Mouse (Mus musculus) liver, embryonic 11.5 days (tissue): ENCODE results near the gene Srp14. TPM values are rescaled to one million over a fixed set of nuclear protein-coding genes. Genes with fewer than 3 reads are reported as not detected.

Source experiments
- ATAC-seq: fragments of 200-750 bp; cut with Nextera tagmentation; replicated peaks from 2 replicates; pipeline ENCODE4 v1.8.0; 2017; ENCODE audit warnings: moderate number of reproducible peaks, mild to moderate bottlenecking, moderate TSS enrichment, moderate library complexity; ENCODE audit not compliant: low FRiP score
- DNase-seq: peaks from one replicate; pipeline ENCODE4 v3.0.0-alpha.2; 2017; ENCODE audit warnings: low spot score
- H3K27ac ChIP-seq: fragments of 300-500 bp; sonication (generic); 2 replicates; pipeline ENCODE4 v1.5.1; 2014; ENCODE audit warnings: mild to moderate bottlenecking, low read depth, low read length, control low read depth
- H3K27me3 ChIP-seq: fragments of 300-500 bp; sonication (generic); replicated peaks from 2 replicates; pipeline ENCODE4 v1.6.1; 2014; ENCODE audit warnings: low read length, mixed read lengths; ENCODE audit not compliant: control insufficient read depth, insufficient read depth
- H3K36me3 ChIP-seq: fragments of 300-500 bp; sonication (generic); 2 replicates; pipeline ENCODE4 v1.6.1; 2014; ENCODE audit warnings: mild to moderate bottlenecking, low read length, moderate library complexity, mixed read lengths; ENCODE audit not compliant: control insufficient read depth, insufficient read depth
- H3K4me1 ChIP-seq: fragments of 300-500 bp; sonication (generic); replicated peaks from 2 replicates; pipeline ENCODE4 v1.6.1; 2014; ENCODE audit warnings: low read length, mixed read lengths; ENCODE audit not compliant: control insufficient read depth, insufficient read depth
- H3K4me2 ChIP-seq: fragments of 300-500 bp; sonication (generic); 2 replicates; pipeline ENCODE4 v1.6.1; 2014; ENCODE audit warnings: mild to moderate bottlenecking, control low read depth, moderate library complexity
- H3K4me3 ChIP-seq: fragments of 300-500 bp; sonication (generic); 2 replicates; pipeline ENCODE4 v1.5.1; 2014; ENCODE audit warnings: low read depth, low read length, control low read depth
- H3K9ac ChIP-seq: fragments of 300-500 bp; sonication (generic); 2 replicates; pipeline ENCODE4 v1.6.1; 2014; ENCODE audit warnings: low read depth, low read length, control low read depth
- H3K9me3 ChIP-seq: fragments of 300-500 bp; sonication (generic); 2 replicates; pipeline ENCODE4 v1.6.1; 2016; ENCODE audit warnings: low read length, inconsistent platforms, mixed read lengths; ENCODE audit not compliant: control insufficient read depth
- WGBS: fragments of 180-500 bp; shearing (Covaris S2); extraction: QIAGEN DNeasy Blood & Tissue Kit; methylation state at CpG from one replicate; pipeline ENCODE4 v1.1.7; 2014; 5-methylcytosine and 5-hydroxymethylcytosine counted together
- polyA plus RNA-seq: library from polyadenylated mRNA; unstranded; fragments of >200 nt; fragmentation: Nextera tagmentation; extraction: Ambion mirVana; gene quantifications from 2 replicates; pipeline ENCODE4 v1.2.1, GENCODE M21; 2014

Srp14 gene
- polyA plus RNA-seq, 1 experiment from 2014 or later, result 195 TPM

DNA sequence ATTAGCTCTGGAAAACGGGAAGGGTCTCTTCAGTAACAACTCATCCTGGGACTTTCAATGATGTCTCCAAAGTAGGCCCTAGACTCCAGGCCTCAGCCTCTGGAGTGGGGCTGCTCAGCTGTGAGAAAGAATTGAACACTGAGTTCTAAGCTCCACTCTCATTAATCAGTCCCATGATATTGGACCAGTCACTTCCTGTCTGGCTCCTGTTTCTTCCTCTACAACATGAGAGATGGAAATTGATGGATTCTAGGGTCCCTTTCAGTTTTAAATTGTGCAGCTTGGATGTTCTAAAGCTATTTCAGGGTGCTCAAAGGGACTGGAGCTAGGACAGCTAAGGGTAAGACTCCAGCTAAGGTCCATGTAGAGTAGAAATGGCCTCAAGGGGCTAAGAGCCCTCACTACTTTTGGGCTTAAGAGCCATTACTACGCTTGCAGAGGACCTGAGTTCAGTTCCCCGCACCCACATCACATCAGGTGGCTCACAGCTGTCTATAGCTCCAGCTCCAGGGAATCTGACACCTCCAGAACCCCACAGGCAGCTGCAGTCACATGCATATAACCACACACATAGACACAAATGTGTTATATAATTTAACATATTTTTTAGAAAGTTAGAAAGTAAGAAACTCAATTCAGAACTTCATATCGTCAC, 12.4 kb upstream of the Srp14 start:
- Histone ChIP-seq H3K36me3 (no peaks in the 10 kb centered on the region), H3K4me1 (peaks cover 14% of the 10 kb centered on the region; the same call in 1 of the 2 replicates), H3K4me3 (no peak overlapping the region), H3K27ac (no peak overlapping the region), H3K27me3 (no peaks in the 10 kb centered on the region), H3K9ac (no peak overlapping the region), H3K9me3 (no peaks in the 10 kb centered on the region; the same call in 1 of the 2 replicates), H3K4me2 (no peak overlapping the region)
- ATAC-seq (no peak), DNase-seq (no peak)
- 69% methylated on average over 4 of the region's 4 CpGs for WGBS

DNA sequence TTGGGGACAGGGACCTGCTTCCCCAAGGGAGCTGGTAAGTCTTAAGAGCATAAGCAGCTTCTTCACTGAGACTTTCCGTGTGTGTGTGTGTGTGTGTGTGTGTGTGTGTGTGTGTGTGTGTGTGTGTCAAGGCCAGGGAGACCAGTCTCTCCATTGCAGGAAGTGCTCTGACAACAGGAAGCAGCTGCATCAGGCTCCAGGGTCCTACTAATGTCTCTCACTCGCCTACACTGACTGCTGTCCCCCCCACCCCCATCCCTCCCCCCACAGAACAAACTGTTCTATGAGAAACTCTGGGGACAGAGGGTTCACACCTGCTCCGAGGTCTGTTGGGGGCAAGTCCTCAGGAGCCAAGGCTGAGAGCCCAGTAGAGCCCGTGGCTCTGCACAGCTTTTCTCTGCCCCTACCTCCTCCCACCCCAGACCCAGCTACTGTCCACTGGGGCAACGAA, 11.8 kb upstream of the Srp14 start:
- DNase-seq, result no peak
- Histone ChIP-seq H3K27ac (peak overlapping the region; percentile 65; the same call in 1 of the 2 replicates), H3K4me3 (no peak overlapping the region), H3K9me3 (no peaks in the 10 kb centered on the region; the same call in 1 of the 2 replicates), H3K36me3 (no peaks in the 10 kb centered on the region), H3K4me1 (peaks cover 14% of the 10 kb centered on the region; the same call in 1 of the 2 replicates), H3K27me3 (no peaks in the 10 kb centered on the region), H3K9ac (no peak overlapping the region), H3K4me2 (no peak overlapping the region)
- WGBS, result 20% methylated on average over 5 of the region's 5 CpGs
- ATAC-seq, result peak; percentile 33; the same call in 1 of the 2 replicates

DNA sequence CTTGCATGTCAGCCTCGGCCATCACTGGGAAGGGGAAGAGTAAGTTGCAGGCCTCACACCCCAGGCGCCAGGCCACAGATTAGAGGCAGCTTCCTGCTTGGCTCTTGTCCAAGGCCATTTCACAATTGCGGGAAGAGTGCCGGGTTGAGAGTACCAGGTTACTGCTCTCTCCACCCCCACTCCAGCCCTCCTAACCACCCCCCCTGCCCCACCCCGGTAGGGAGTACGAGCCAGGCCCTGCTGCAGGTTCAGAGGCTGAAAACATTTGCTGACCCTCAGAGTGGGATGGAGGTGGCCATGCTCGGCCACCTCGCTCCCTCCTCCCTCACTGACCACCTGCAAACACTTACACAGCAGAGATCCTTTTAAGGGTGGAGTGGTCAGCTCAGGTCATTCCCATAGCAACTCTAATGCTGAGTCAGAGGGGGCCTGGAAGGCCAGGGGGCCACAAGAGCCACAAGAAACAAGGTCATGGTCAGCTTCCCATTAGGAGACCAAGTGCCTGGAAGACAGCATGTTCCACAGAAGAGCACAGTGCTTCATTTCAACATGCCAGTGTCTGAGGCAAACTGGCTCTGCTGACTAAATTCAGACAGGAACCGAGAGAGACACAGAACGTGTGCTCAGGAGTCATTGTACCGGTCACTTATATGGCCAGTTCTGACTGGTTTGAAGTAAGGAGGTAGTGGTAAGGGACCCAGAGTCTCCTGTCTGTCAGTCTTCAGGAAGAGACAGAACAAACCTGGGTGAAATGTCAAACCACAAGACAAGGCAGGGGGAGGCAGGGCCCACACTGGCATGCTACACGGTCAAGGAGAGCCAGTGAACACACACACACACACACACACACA, 11.0 kb upstream of the Srp14 start:
- peak; percentile 46 for ATAC-seq

DNA sequence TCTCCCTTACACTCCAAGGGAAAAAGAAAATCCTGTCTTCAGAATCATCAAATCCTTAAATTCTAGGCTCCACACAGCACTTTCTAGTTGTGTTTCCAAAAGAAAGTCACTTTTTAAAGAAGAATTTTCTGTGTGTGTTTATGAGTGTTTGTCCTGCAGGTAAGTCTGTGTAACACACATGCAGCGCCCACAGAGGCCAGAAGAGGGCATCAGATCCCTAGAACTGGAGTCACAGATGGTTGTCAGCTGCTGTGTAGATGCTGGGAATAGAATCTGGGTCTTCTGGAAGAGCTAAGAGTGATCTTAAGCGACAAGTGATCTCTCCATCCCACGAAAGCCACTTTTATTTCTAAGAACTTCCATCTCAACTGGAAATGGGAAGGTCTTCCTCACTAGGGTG, 8.3 kb upstream of the Srp14 start:
- DNase-seq (no peak), ATAC-seq (no peak)
- Histone ChIP-seq H3K4me2 (no peak overlapping the region), H3K36me3 (no peaks in the 10 kb centered on the region), H3K27ac (no peak overlapping the region), H3K4me3 (no peak overlapping the region), H3K4me1 (peaks cover 14% of the 10 kb centered on the region; the same call in 1 of the 2 replicates), H3K9ac (no peak overlapping the region), H3K9me3 (no peaks in the 10 kb centered on the region; the same call in 1 of the 2 replicates), H3K27me3 (no peaks in the 10 kb centered on the region)
- WGBS, result 61% methylated on average over 3 of the region's 3 CpGs

More for the DNA sequence above, 11.0 kb upstream of the Srp14 start:
- Histone ChIP-seq H3K9me3 (no peaks in the 10 kb centered on the region; the same call in 1 of the 2 replicates), H3K27me3 (no peaks in the 10 kb centered on the region), H3K27ac (peak overlapping the region; percentile 65), H3K4me2 (no peak overlapping the region), H3K4me3 (no peak overlapping the region), H3K36me3 (no peaks in the 10 kb centered on the region), H3K4me1 (peaks cover 14% of the 10 kb centered on the region; the same call in 1 of the 2 replicates), H3K9ac (peak overlapping the region; percentile 17; the same call in 1 of the 2 replicates)
- DNase-seq, result no peak
- 28% methylated on average over 12 of the region's 12 CpGs for WGBS

DNA sequence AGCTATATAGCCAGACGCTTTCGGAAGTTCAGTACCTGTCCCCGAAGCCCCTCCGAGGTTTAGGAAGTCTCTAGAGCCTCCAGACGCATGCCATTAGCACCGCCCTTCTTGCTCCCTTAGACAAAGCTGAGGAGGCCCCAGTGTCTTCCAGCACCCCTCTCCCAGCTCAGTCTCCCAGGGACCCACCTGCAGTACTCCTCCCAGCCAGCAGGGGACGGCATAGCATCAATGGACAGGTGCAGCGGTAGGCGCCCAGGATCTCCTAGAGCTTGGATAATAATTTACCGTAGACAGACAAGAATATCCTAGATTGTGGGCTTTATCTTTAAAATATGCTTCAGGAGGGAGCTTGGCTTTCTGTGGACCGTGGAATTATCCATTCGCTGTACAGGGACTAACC, 7.4 kb upstream of the Srp14 start:
- Histone ChIP-seq H3K36me3 (no peaks in the 10 kb centered on the region), H3K4me3 (no peak overlapping the region), H3K4me1 (peaks cover 14% of the 10 kb centered on the region; the same call in 1 of the 2 replicates), H3K27me3 (no peaks in the 10 kb centered on the region), H3K9ac (no peak overlapping the region), H3K9me3 (no peaks in the 10 kb centered on the region; the same call in 1 of the 2 replicates), H3K4me2 (peak overlapping the region; percentile 18; the same call in 1 of the 2 replicates), H3K27ac (no peak overlapping the region)
- peak; percentile 82 for DNase-seq
- 17% methylated on average over 12 of the region's 12 CpGs for WGBS
- no peak; the same call in 1 of the 2 replicates for ATAC-seq

DNA sequence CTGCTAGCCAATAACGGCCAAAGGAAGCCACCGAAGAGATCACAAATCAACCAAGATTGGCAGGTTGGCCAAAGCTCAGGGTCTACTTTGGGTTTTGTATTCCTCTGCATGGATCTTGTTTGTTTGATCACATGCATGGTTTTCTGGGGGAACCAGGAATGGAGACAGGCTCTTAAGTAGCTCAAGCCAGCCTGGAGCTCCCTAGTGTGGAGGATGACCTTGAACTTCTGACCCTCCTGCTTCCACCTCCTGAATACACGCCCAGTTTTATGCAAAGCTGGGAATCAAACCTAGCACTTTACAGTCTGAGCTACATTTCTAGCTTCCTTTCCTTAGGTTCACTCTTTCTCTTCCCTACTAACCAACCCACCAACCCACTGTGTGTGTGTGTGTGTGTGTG, 5.9 kb upstream of the Srp14 start:
- no peaks in the 10 kb centered on the region for H3K27me3 ChIP-seq
- ATAC-seq (no peak), DNase-seq (no peak)
- no peak overlapping the region for H3K4me3 ChIP-seq
- H3K4me1 ChIP-seq, result peaks cover 8% of the 10 kb centered on the region; the same call in 1 of the 2 replicates
- no peak overlapping the region for H3K27ac ChIP-seq
- no peaks in the 10 kb centered on the region for H3K36me3 ChIP-seq
- 75% methylated on average over 3 of the region's 3 CpGs for WGBS
- no peak overlapping the region for H3K9ac ChIP-seq
- H3K9me3 ChIP-seq, result no peaks in the 10 kb centered on the region; the same call in 1 of the 2 replicates
- H3K4me2 ChIP-seq, result no peak overlapping the region

DNA sequence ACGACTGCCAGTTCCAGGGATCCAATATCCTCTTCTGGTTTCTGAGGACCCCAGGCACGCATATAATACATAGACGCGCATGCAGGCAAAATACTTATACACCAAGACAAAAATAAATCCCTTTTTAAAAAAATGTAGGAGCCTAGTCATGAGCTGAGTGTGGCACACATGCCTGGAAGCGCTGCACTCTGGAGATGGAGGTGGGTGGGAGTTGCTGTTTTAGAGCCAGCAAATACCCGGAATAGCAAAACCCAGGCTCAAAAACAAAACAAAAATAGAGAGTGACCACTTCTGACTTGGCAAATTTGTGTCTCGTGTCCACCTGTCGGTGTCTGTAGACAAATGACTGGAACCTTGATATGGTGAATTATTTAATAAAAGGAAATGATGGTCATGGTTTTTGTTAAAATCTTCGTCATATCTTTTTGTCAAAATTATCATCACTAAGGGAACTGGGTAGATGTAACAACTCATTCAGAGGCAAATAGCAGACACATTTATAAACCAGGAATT, 4.9 kb upstream of the Srp14 start:
- no peak overlapping the region for H3K4me3 ChIP-seq
- H3K27me3 ChIP-seq, result no peaks in the 10 kb centered on the region
- H3K27ac ChIP-seq, result no peak overlapping the region
- no peak overlapping the region for H3K4me2 ChIP-seq
- no peak overlapping the region for H3K9ac ChIP-seq
- H3K4me1 ChIP-seq, result 0 out of 2 replicates have a peak, but pooled peaks cover 2% of the 10 kb centered on the region
- 83% methylated on average over 9 of the region's 9 CpGs for WGBS
- DNase-seq (no peak), ATAC-seq (no peak)
- no peaks in the 10 kb centered on the region for H3K36me3 ChIP-seq
- no peaks in the 10 kb centered on the region; the same call in 1 of the 2 replicates for H3K9me3 ChIP-seq

DNA sequence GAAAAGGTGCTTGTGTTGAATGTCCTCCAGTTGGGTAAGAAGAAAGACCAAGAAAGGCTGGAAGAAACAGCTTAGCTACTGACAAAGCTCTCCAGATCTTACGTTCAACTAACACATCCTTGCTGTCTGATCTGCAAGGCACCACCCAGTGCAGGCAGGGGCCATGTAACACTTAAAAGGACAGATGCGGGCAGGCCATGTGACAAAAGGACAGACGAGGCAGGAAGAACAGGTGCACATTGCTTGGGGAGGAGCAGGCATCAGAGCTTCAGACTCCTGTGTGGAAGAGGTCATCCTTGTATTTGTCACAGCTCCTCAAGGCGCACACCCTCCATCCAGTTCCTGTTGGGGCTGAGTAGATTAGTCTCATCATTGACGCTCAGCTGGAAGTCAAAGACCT, 3.5 kb upstream of the Srp14 start:
- ATAC-seq (no peak), DNase-seq (no peak)
- 84% methylated on average over 5 of the region's 5 CpGs for WGBS
- H3K9me3 ChIP-seq, result no peaks in the 10 kb centered on the region; the same call in 1 of the 2 replicates
- no peak overlapping the region for H3K4me2 ChIP-seq
- no peaks in the 10 kb centered on the region for H3K36me3 ChIP-seq
- H3K4me1 ChIP-seq, result peaks cover 10% of the 10 kb centered on the region; the same call in 1 of the 2 replicates
- H3K27me3 ChIP-seq, result no peaks in the 10 kb centered on the region
- H3K9ac ChIP-seq, result no peak overlapping the region
- H3K27ac ChIP-seq, result no peak overlapping the region
- H3K4me3 ChIP-seq, result no peak overlapping the region
